Mouse (Mus musculus) lung, postnatal 0 days (tissue): ENCODE data around the gene Lhx1.

Experiments
- CTCF ChIP-seq: IDR thresholded peaks from 2 replicates; pipeline ENCODE4 v1.5.1; 2016; ENCODE audit warnings: antibody characterized with exemption, mild to moderate bottlenecking
- EP300 ChIP-seq: IDR thresholded peaks from 2 replicates; pipeline ENCODE4 v1.6.1; 2016; ENCODE audit warnings: antibody characterized with exemption, mild to moderate bottlenecking, control low read depth

DNA sequence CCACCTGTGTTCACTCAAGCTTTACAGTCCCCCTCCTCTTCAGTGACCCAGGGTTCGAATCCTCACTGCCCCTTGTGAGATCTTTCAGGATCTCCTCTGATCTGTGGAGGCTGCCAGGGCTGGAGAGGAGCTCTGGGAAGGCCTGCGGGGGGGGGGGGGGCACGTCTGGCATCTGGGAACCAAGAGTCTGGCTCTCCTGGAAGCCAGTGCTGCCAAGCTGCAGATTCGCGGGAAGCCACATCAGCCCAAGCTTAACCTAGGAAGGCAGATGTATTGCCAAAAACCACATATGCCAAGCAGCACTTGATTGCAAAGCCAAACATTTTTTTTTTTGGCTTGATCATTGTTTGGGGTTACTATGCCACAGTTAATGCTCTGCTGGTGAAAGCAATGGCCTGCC is 36.2 kb upstream of the Lhx1 start:
- TF ChIP-seq CTCF, result no peak
- TF ChIP-seq EP300, result no peak
